Mouse (Mus musculus): ENCODE measurements around the gene Vmn1r66. TPM values are rescaled to one million over a fixed set of nuclear protein-coding genes. Genes with fewer than 3 reads are reported as not detected.

Vmn1r66 gene
- not detected in 2 replicates for polyA plus RNA-seq (2012; rRNA removed; ENCODE audit: low replicate concordance)

GRCm38 (mm10) chr7:10277906-10278305, at the start of gene Vmn1r66:
Gene Vmn1r66 (minus strand): TSS chr7:10278006.

Other genes with a start within 250 kb of the Vmn1r66 start
- gene Vmn2r50, start 224.7 kb downstream of the Vmn1r66 start, polyA plus RNA-seq (2012; rRNA removed; ENCODE audit: low replicate concordance) = not detected in 2 replicates
- not detected in 2 replicates for gene Vmn2r51, start 172.3 kb downstream of the Vmn1r66 start, polyA plus RNA-seq (2012; rRNA removed; ENCODE audit: low replicate concordance)
- not detected in 2 replicates for gene Vmn2r52, start 101.4 kb downstream of the Vmn1r66 start, polyA plus RNA-seq (2012; rRNA removed; ENCODE audit: low replicate concordance)
- gene Vmn1r67, start 165.3 kb upstream of the Vmn1r66 start, polyA plus RNA-seq (2012; rRNA removed; ENCODE audit: low replicate concordance) = not detected in 2 replicates
- gene Zik1, start 217.4 kb upstream of the Vmn1r66 start, polyA plus RNA-seq (2012; rRNA removed; ENCODE audit: low replicate concordance) = 0.42 and 1.4 TPM in 2 replicates

Measured in subcutaneous adipose tissue, adult 2 months (tissue).